13 mouse cellular contexts compared by ENCODE assay signal in the genomic region with DNA sequence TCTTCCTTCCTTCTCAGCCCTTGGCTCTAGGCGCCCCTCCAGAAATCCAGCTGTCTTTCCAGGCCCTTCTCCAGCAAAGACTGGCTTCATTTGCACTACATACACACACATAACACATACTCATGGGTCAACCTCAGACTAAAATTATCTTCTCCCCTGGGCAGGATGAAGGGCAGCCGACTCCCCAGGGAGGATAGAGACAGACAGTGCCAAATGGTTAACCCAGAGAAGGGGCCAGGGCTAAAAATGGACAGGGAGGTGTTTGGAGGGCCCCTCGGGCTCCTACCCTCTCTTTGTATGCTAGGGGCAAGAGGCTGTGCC. TPM values are rescaled to one million over a fixed set of nuclear protein-coding genes. Genes with fewer than 3 reads are reported as not detected.
DNase-seq lines count a peak whose midpoint lies in the region; ATAC-seq and TF ChIP-seq lines count a peak whose summit lies in the region.
"Had no signal": no experiment of that assay in that cellular context is flagged by ENCODE, and none has a peak within 500 bp of the region (broad histone marks: within the 10 kb centered on the region; RNA-seq: fewer than 3 reads in every experiment).

No protein-coding gene starts in this region.

- H3K4me1 ChIP-seq in kidney, embryonic 15.5 days, result peaks cover 41% of the 10 kb centered on the region
- H3K4me1 ChIP-seq in ES-Bruce4 (ENCODE audit: control insufficient read depth, insufficient read depth, low read length), result peaks cover 27% of the 10 kb centered on the region
- peaks cover 32% of the 10 kb centered on the region for H3K4me1 ChIP-seq in brown adipose tissue, adult 24 weeks (ENCODE audit: control insufficient read depth, insufficient read depth, insufficient read length, low read length)
- peaks cover 100% of the 10 kb centered on the region for H3K4me1 ChIP-seq in liver, embryonic 13.5 days (replicated peaks)

- TF ChIP-seq EP300 in ES-Bruce4 (IDR thresholded peaks at IDR 0.05; ENCODE audit: insufficient read depth, low read depth, low read length), result no peak

- no peak overlapping the region for H3K4me2 ChIP-seq in kidney, embryonic 15.5 days
- no peak overlapping the region for H3K4me2 ChIP-seq in liver, embryonic 13.5 days
- H3K4me2 ChIP-seq: embryonic facial prominence, embryonic 12.5 days; neural tube, embryonic 13.5 days had no signal

- TF ChIP-seq CTCF in ES-Bruce4 (IDR thresholded peaks at IDR 0.05; ENCODE audit: low read depth, low read length), result no peak

- no peak overlapping the region for H3K4me3 ChIP-seq in kidney, embryonic 15.5 days (replicated peaks)
- no peak overlapping the region for H3K4me3 ChIP-seq in ES-Bruce4 (ENCODE audit: low read depth, low read length)
- no peak overlapping the region for H3K4me3 ChIP-seq in brown adipose tissue, adult 24 weeks (ENCODE audit: insufficient read depth, low read depth, low read length)
- H3K4me3 ChIP-seq in liver, embryonic 13.5 days (replicated peaks), result no peak overlapping the region
- H3K4me3 ChIP-seq: embryonic facial prominence, embryonic 12.5 days; neural tube, embryonic 13.5 days had no signal

- no peak for DNase-seq in kidney, adult 11 months
- DNase-seq in liver, embryonic 13.5 days, result no peak
- no peak for DNase-seq in adrenal gland, postnatal 14 days
- DNase-seq: adrenal gland, postnatal 25 days; cerebellum, adult 2 months; kidney, postnatal 4 days; right cerebral cortex, postnatal 4 days had no signal

- 0 out of 2 replicates have a peak overlapping the region, but pooled peaks have one; percentile 22 for H3K27ac ChIP-seq in kidney, embryonic 15.5 days
- no peak overlapping the region for H3K27ac ChIP-seq in ES-Bruce4 (ENCODE audit: insufficient read depth, low read length)
- peak overlapping the region; percentile 80 for H3K27ac ChIP-seq in brown adipose tissue, adult 24 weeks (replicated peaks; ENCODE audit: low read depth, low read length)
- peak overlapping the region; percentile 96 for H3K27ac ChIP-seq in liver, embryonic 13.5 days
- H3K27ac ChIP-seq: embryonic facial prominence, embryonic 12.5 days; neural tube, embryonic 13.5 days had no signal

- H3K9ac ChIP-seq in kidney, embryonic 15.5 days, result no peak overlapping the region
- H3K9ac ChIP-seq in ES-Bruce4 (ENCODE audit: low read depth, poor library complexity, severe bottlenecking), result peak overlapping the region; percentile 12; the same call in 1 of the 2 replicates
- H3K9ac ChIP-seq in liver, embryonic 13.5 days, result peak overlapping the region; percentile 70
- H3K9ac ChIP-seq: embryonic facial prominence, embryonic 12.5 days; neural tube, embryonic 13.5 days had no signal

- no peaks in the 10 kb centered on the region for H3K27me3 ChIP-seq in kidney, embryonic 15.5 days
- H3K27me3 ChIP-seq in ES-Bruce4 (ENCODE audit: control insufficient read depth, insufficient read depth, low read length, poor library complexity, severe bottlenecking), result no peaks in the 10 kb centered on the region
- no peaks in the 10 kb centered on the region for H3K27me3 ChIP-seq in liver, embryonic 13.5 days
- H3K27me3 ChIP-seq: embryonic facial prominence, embryonic 12.5 days; neural tube, embryonic 13.5 days had no signal

- 64% methylated on average over 3 of the region's 3 CpGs for WGBS in kidney, embryonic 15.5 days
- WGBS in liver, embryonic 13.5 days (ENCODE audit: insufficient replicate concordance), result 58% methylated on average over 3 of the region's 3 CpGs

- H3K36me3 ChIP-seq in kidney, embryonic 15.5 days, result peaks cover 41% of the 10 kb centered on the region
- H3K36me3 ChIP-seq in ES-Bruce4 (ENCODE audit: control insufficient read depth, insufficient read depth, low read length, poor library complexity, severe bottlenecking), result peaks cover 15% of the 10 kb centered on the region
- peaks cover 46% of the 10 kb centered on the region for H3K36me3 ChIP-seq in liver, embryonic 13.5 days

- TF ChIP-seq POLR2A in ES-Bruce4 (IDR thresholded peaks at IDR 0.05; ENCODE audit: insufficient read depth, low read length), result no peak

- ATAC-seq in kidney, embryonic 15.5 days (replicated peaks; ENCODE audit: low FRiP score), result no peak
- ATAC-seq in liver, embryonic 13.5 days (ENCODE audit: low read depth), result no peak
- no peak for ATAC-seq in inflammation-experienced regulatory T-cells, adult 6 months

- H3K9me3 ChIP-seq in kidney, embryonic 15.5 days (replicated peaks), result no peaks in the 10 kb centered on the region
- H3K9me3 ChIP-seq in ES-Bruce4 (replicated peaks; ENCODE audit: control insufficient read depth, insufficient read depth, low read length, poor library complexity, severe bottlenecking), result no peaks in the 10 kb centered on the region
- no peaks in the 10 kb centered on the region for H3K9me3 ChIP-seq in liver, embryonic 13.5 days (replicated peaks)
- H3K9me3 ChIP-seq: embryonic facial prominence, embryonic 12.5 days; neural tube, embryonic 13.5 days had no signal

RNA-seq across cellular contexts. Expression of gene Tnk2, which starts 23.8 kb away (rescaled TPM):
- 9.3 and 12.4 TPM in 2 replicates for polyA plus RNA-seq in kidney, embryonic 15.5 days (2015; fragmentation: Nextera tagmentation; extraction: Ambion mirVana)
- polyA plus RNA-seq in ES-Bruce4 (2011; ENCODE audit: insufficient read depth, insufficient read length, low read depth, missing spikeins), result 37.6 and 42.4 TPM in 2 replicates
- 18.7 and 24.1 TPM in 2 replicates for polyA plus RNA-seq in brown adipose tissue, adult 24 weeks (2012; ENCODE audit: insufficient read depth, insufficient read length, missing spikeins)
- polyA plus RNA-seq in liver, embryonic 13.5 days (2015; fragmentation: Nextera tagmentation; extraction: Ambion mirVana), result 4.2 and 4.9 TPM in 2 replicates
- total RNA-seq in adrenal gland, postnatal 14 days (2021), result 48.5 and 55.4 TPM in 2 replicates
- 10 to 100 TPM in 1 of 3 experiments, 1 to 10 TPM in 2; 7.2 to 10.1 (median 8.6) TPM for polyA plus RNA-seq in inflammation-experienced regulatory T-cells, adult 6 months (2017; shearing (Covaris generic))

RNA-seq across cellular contexts. Expression of gene Tfrc, which starts 58.8 kb away (rescaled TPM):
- 50.2 and 50.7 TPM in 2 replicates for polyA plus RNA-seq in kidney, embryonic 15.5 days (2015; fragmentation: Nextera tagmentation; extraction: Ambion mirVana)
- polyA plus RNA-seq in ES-Bruce4 (2011; ENCODE audit: insufficient read depth, insufficient read length, low read depth, missing spikeins), result 118 and 141 TPM in 2 replicates
- 13.7 and 27.0 TPM in 2 replicates for polyA plus RNA-seq in brown adipose tissue, adult 24 weeks (2012; ENCODE audit: insufficient read depth, insufficient read length, missing spikeins)
- 262 and 322 TPM in 2 replicates for polyA plus RNA-seq in liver, embryonic 13.5 days (2015; fragmentation: Nextera tagmentation; extraction: Ambion mirVana)
- 181 and 285 TPM in 2 replicates for total RNA-seq in adrenal gland, postnatal 14 days (2021)
- 10 to 100 TPM; 15.9 to 22.7 (median 17.9) TPM for polyA plus RNA-seq in inflammation-experienced regulatory T-cells, adult 6 months (2017; shearing (Covaris generic))
